23 mouse cellular contexts compared by ENCODE assay signal in the genomic region with DNA sequence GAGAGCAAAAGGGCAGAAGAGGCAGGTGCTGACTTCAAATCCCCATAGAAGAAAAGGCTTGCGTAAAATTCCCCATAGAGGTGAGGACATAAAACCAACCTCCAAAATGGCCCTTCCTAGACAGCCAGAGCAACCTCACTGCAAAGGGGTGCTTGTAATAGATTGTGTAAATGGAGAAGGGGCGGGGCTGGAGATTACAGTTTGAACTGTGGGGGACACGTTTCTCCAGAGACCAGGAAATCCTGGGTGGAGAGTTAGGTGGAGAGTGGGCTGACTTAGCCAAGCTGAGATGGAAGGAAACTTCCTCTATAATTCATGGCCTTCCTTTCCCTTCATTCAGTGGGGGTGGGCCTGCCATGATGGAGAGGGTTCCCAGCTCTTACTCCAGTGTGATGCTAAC.
DNase-seq lines count a peak whose midpoint lies in the region; ATAC-seq lines count a peak whose summit lies in the region.
"Had no signal": no experiment of that assay in that cellular context is flagged by ENCODE, and none has a peak within 500 bp of the region (broad histone marks: within the 10 kb centered on the region; RNA-seq: fewer than 3 reads in every experiment).

No protein-coding gene starts in this region.

- peak overlapping the region; percentile 65 for H3K4me2 ChIP-seq in heart, embryonic 14.5 days (ENCODE audit: low read length)
- no peak overlapping the region for H3K4me2 ChIP-seq in liver, embryonic 12.5 days
- H3K4me2 ChIP-seq: embryonic facial prominence, embryonic 15.5 days; hindbrain, embryonic 15.5 days had no signal

- intact Hi-C loops in heart, postnatal 14 days (cut with DNase I), result no loop called here
- intact Hi-C loops in left cerebral cortex, postnatal 10 days (cut with DNase I), result no loop called here

- H3K9me3 ChIP-seq in heart, embryonic 14.5 days (ENCODE audit: control insufficient read depth, low read length), result no peaks in the 10 kb centered on the region
- H3K9me3 ChIP-seq in liver, embryonic 12.5 days (replicated peaks), result no peaks in the 10 kb centered on the region
- H3K9me3 ChIP-seq: embryonic facial prominence, embryonic 15.5 days; forebrain, embryonic 10.5 days; G1E; hindbrain, embryonic 15.5 days had no signal

- no peaks in the 10 kb centered on the region for H3K27me3 ChIP-seq in heart, embryonic 14.5 days (ENCODE audit: control insufficient read depth, insufficient read depth, low read length)
- H3K27me3 ChIP-seq in liver, embryonic 12.5 days (replicated peaks), result 0 out of 2 replicates have a peak, but pooled peaks cover 16% of the 10 kb centered on the region
- H3K27me3 ChIP-seq: embryonic facial prominence, embryonic 15.5 days; hindbrain, embryonic 15.5 days had no signal

- no peak for DNase-seq in heart, postnatal 14 days
- DNase-seq in liver, result no peak
- DNase-seq in left cerebral cortex, postnatal 10 days (ENCODE audit: extremely low spot score in 1 of 2, low spot score in 2 of 2), result no peak
- DNase-seq in right cerebral cortex, adult 2 months (ENCODE audit: low spot score in 2 of 2), result no peak
- DNase-seq: adrenal gland, postnatal 10 days; B cell, adult 2 months; cerebellum, adult 11-12 months; cerebellum, adult 9-10 months; cerebellum, postnatal 25 days; gastrocnemius, postnatal 36 days; kidney, adult 2 months had no signal

- WGBS in heart, embryonic 14.5 days, result 63% methylated on average over 3 of the region's 3 CpGs
- 39% methylated on average over 3 of the region's 3 CpGs for WGBS in liver, embryonic 12.5 days (ENCODE audit: insufficient replicate concordance)

- H3K9ac ChIP-seq in heart, embryonic 14.5 days (ENCODE audit: low read length), result peak overlapping the region; percentile 76
- H3K9ac ChIP-seq in liver, embryonic 12.5 days, result no peak overlapping the region
- H3K9ac ChIP-seq: embryonic facial prominence, embryonic 15.5 days; hindbrain, embryonic 15.5 days had no signal

- H3K4me1 ChIP-seq in heart, embryonic 14.5 days (ENCODE audit: control insufficient read depth in 2 of 2, insufficient read depth in 2 of 2, low read length in 2 of 2), result peaks cover 39 to 63% of the 10 kb centered on the region in 2 experiments
- peaks cover 8% of the 10 kb centered on the region for H3K4me1 ChIP-seq in liver, embryonic 12.5 days

- ATAC-seq in heart, embryonic 14.5 days (ENCODE audit: insufficient number of reproducible peaks, insufficient read depth, low FRiP score, low read depth), result no peak
- 0 out of 2 replicates have a peak, but pooled peaks have one; percentile 31 for ATAC-seq in liver, embryonic 12.5 days
- ATAC-seq in granulocyte monocyte progenitor cell, adult 5-6 weeks (replicated peaks; ENCODE audit: poor library complexity, severe bottlenecking), result peak; percentile 81
- ATAC-seq in megakaryocyte progenitor cell, adult 5-6 weeks (replicated peaks; ENCODE audit: poor library complexity), result peak; percentile 76
- ATAC-seq: CD4-positive, CD25-positive, alpha-beta regulatory T cell, adult 4 months; forebrain, embryonic 14.5 days; intestine, embryonic 16.5 days had no signal

- H3K27ac ChIP-seq in heart, embryonic 14.5 days (replicated peaks in 1 of 2; ENCODE audit: control insufficient read depth in 1 of 2, insufficient read depth in 1 of 2, low read depth in 2 of 2, low read length in 2 of 2), result no peak overlapping the region
- no peak overlapping the region for H3K27ac ChIP-seq in liver, embryonic 12.5 days
- H3K27ac ChIP-seq: embryonic facial prominence, embryonic 15.5 days; forebrain, embryonic 10.5 days; hindbrain, embryonic 15.5 days had no signal

- H3K4me3 ChIP-seq in heart, embryonic 14.5 days (ENCODE audit: control insufficient read depth in 1 of 2, insufficient read depth in 1 of 2, low read depth in 1 of 2, low read length in 2 of 2), result no peak overlapping the region
- no peak overlapping the region for H3K4me3 ChIP-seq in liver, embryonic 12.5 days
- H3K4me3 ChIP-seq: embryonic facial prominence, embryonic 15.5 days; erythroblast, embryonic 14.5 days; forebrain, embryonic 10.5 days; hindbrain, embryonic 15.5 days had no signal

- H3K36me3 ChIP-seq in heart, embryonic 14.5 days (ENCODE audit: control insufficient read depth, insufficient read depth, low read length), result 0 out of 2 replicates have a peak, but pooled peaks cover 10% of the 10 kb centered on the region
- H3K36me3 ChIP-seq in liver, embryonic 12.5 days, result no peaks in the 10 kb centered on the region
- H3K36me3 ChIP-seq: embryonic facial prominence, embryonic 15.5 days; forebrain, embryonic 10.5 days; G1E; hindbrain, embryonic 15.5 days had no signal
